Mouse (Mus musculus): ENCODE measurements around the gene Cdon. TPM values are rescaled to one million over a fixed set of nuclear protein-coding genes. Genes with fewer than 3 reads are reported as not detected.

Gene Cdon
- 3.4 and 4.6 TPM in 2 replicates for polyA plus RNA-seq (2014; fragmentation: Nextera tagmentation; extraction: Ambion mirVana)

DNA sequence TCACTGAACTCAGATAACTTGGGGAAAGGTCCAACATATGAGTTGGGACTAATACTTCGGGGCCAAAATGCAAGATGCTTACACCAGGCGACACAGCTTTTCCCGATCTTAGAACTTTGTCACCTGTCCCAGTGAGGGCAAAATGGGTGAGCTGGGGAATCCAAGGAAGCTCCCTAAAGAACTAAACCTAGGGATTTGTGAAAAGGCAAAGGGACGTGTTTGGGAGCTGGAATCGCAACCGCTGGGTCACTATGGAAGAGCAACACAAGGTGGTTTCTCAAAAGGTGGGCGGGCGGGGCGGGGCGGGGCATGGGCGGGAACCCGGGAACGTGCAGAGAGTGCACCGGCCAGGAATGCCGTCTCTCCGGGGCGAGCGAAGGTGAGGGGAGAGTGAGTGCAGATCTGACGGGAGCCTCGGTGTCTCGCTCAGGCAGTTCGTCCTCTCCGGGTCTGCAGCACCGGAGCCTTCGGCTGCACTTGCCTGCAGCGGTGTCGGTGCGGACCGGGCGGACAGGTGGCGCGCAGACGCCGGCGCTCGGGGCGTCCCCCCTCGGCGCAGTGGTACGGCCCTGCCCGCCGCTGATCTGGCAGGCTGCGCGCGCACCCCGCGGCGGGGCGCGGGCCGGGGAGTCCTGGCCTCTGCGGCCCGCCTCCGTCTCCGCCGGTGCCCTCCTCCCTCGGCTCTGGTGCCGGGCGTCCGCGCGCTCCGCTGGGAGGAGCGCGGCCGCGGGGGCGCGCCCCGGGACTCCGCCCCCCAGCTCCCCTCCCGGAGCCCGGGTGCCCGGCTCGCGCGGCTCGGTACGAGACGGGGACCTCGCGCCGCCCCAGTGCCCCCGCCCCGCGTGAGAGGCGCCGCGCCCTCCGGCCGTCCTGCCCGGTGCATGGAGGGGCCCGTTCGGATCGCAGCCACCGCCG, at the start of gene Cdon:
Gene Cdon, plus strand, starts transcription at position 324 of the 915 bp plus-strand sequence.
- no peaks in the 10 kb centered on the region for H3K9me3 ChIP-seq (ENCODE audit: control insufficient read depth, low read length)
- WGBS: 1% methylated on average over 54 of the region's 97 CpGs
- peak within 1 kb of the TSS; percentile 94 for H3K9ac ChIP-seq (replicated peaks; ENCODE audit: low read depth, low read length)
- no peaks in the 10 kb centered on the region for H3K36me3 ChIP-seq (ENCODE audit: control insufficient read depth, insufficient read depth, low read length)
- H3K27me3 ChIP-seq (ENCODE audit: control insufficient read depth, insufficient read depth, low read length): no peaks in the 10 kb centered on the region
- peak within 1 kb of the TSS; percentile 96 for H3K27ac ChIP-seq (ENCODE audit: low read depth, low read length)
- peak; percentile 95 for ATAC-seq (ENCODE audit: low read depth)
- peaks cover 15% of the 10 kb centered on the region for H3K4me1 ChIP-seq (ENCODE audit: control insufficient read depth, insufficient read depth, low read length)
- peak within 1 kb of the TSS; percentile 97 for H3K4me3 ChIP-seq (ENCODE audit: low read depth, low read length)
- peak within 1 kb of the TSS; percentile 59 for H3K4me2 ChIP-seq (ENCODE audit: low read depth, low read length)

DNA sequence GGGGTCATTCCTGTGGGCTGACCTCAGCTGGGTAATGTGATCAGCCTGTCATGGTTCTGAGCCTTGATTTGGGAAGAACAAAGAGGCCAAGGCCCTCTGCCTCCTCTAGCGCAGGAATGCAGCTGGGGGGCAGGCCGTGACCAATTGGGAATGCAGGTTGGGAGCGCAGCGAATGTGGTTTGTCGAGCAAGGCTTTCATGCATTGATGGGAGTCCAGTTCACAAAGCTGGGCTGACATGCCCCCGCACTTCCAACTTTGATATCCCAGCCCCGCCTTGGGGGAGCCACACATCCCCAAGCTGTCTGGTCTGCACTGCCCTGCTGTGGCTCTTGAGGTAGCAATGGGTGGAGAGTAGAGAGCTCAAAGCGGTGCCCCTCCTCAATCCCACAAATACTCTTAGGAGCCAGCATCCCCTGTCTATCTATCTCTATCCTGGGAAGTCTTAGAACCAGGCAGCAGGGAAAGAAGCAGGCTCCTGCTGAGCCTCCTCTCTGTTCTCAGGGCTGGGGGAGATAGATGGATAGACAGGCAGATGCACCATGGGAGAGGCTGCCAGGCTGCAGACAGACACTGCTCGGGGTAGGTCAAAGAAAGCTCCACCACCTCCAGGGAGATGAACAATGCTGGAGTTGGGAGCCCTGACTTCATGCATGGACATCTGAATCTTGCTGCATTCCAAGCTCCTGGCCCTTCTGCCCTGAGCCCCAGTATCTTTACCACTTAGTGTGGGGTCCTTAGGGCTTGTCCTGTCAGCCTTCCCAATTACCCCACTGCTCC, 48.4 kb upstream of the Cdon start:
- Histone ChIP-seq H3K9ac (replicated peaks; ENCODE audit: low read depth, low read length) (no peak overlapping the region), H3K9me3 (ENCODE audit: control insufficient read depth, low read length) (no peaks in the 10 kb centered on the region), H3K4me2 (ENCODE audit: low read depth, low read length) (no peak overlapping the region), H3K36me3 (ENCODE audit: control insufficient read depth, insufficient read depth, low read length) (no peaks in the 10 kb centered on the region), H3K27ac (ENCODE audit: low read depth, low read length) (no peak overlapping the region), H3K4me1 (ENCODE audit: control insufficient read depth, insufficient read depth, low read length) (0 out of 2 replicates have a peak, but pooled peaks cover 3% of the 10 kb centered on the region), H3K27me3 (ENCODE audit: control insufficient read depth, insufficient read depth, low read length) (no peaks in the 10 kb centered on the region), H3K4me3 (ENCODE audit: low read depth, low read length) (no peak overlapping the region)
- ATAC-seq (ENCODE audit: low read depth): no peak
- 5% methylated on average over 9 of the region's 9 CpGs for WGBS

GRCm38 (mm10) chr9:35377916-35378315, 43.0 kb upstream of the Cdon start:
- no peak overlapping the region for H3K27ac ChIP-seq (ENCODE audit: low read depth, low read length)
- H3K4me3 ChIP-seq (ENCODE audit: low read depth, low read length): no peak overlapping the region
- no peak overlapping the region for H3K9ac ChIP-seq (replicated peaks; ENCODE audit: low read depth, low read length)
- no peaks in the 10 kb centered on the region for H3K36me3 ChIP-seq (ENCODE audit: control insufficient read depth, insufficient read depth, low read length)
- no peak overlapping the region for H3K4me2 ChIP-seq (ENCODE audit: low read depth, low read length)
- no peak for ATAC-seq (ENCODE audit: low read depth)
- H3K27me3 ChIP-seq (ENCODE audit: control insufficient read depth, insufficient read depth, low read length): no peaks in the 10 kb centered on the region
- 95% methylated on average over 2 of the region's 2 CpGs for WGBS
- no peaks in the 10 kb centered on the region for H3K9me3 ChIP-seq (ENCODE audit: control insufficient read depth, low read length)
- no peaks in the 10 kb centered on the region for H3K4me1 ChIP-seq (ENCODE audit: control insufficient read depth, insufficient read depth, low read length)

DNA sequence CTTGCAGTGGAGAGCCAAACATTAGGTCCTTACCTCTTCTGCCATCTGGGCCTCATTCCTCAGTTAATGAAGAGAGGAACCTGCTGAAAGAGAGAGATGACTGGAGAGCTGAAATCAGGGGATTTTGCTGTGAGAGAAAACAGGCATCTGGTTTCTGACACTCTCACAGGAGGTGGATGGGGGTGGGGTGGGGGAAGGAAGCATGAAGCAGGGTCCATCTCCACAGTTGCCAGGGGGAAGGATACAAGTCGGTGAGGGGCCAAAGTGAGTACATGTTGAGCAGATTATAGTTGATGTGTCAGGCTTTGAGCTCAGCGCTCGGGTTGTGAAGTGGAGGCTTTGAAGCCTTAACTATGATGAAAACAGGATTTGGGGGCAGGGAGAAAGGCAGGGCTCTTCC, 41.9 kb upstream of the Cdon start:
- H3K4me1 ChIP-seq (ENCODE audit: control insufficient read depth, insufficient read depth, low read length): no peaks in the 10 kb centered on the region
- H3K36me3 ChIP-seq (ENCODE audit: control insufficient read depth, insufficient read depth, low read length): no peaks in the 10 kb centered on the region
- no peaks in the 10 kb centered on the region for H3K27me3 ChIP-seq (ENCODE audit: control insufficient read depth, insufficient read depth, low read length)
- H3K27ac ChIP-seq (ENCODE audit: low read depth, low read length): no peak overlapping the region
- 75% methylated on average over 3 of the region's 3 CpGs for WGBS
- no peak for ATAC-seq (ENCODE audit: low read depth)
- no peak overlapping the region for H3K9ac ChIP-seq (replicated peaks; ENCODE audit: low read depth, low read length)
- H3K4me2 ChIP-seq (ENCODE audit: low read depth, low read length): no peak overlapping the region
- no peak overlapping the region for H3K4me3 ChIP-seq (ENCODE audit: low read depth, low read length)
- no peaks in the 10 kb centered on the region for H3K9me3 ChIP-seq (ENCODE audit: control insufficient read depth, low read length)

- Histone ChIP-seq H3K27me3 (ENCODE audit: control insufficient read depth, insufficient read depth, low read length) (peaks cover 8% of the 10 kb centered on the region), H3K4me1 (ENCODE audit: control insufficient read depth, insufficient read depth, low read length) (peaks cover 9% of the 10 kb centered on the region; the same call in 1 of the 2 replicates), H3K36me3 (ENCODE audit: control insufficient read depth, insufficient read depth, low read length) (no peaks in the 10 kb centered on the region), H3K9me3 (ENCODE audit: control insufficient read depth, low read length) (no peaks in the 10 kb centered on the region), H3K27ac (ENCODE audit: low read depth, low read length) (no peak overlapping the region), H3K9ac (replicated peaks; ENCODE audit: low read depth, low read length) (no peak overlapping the region), H3K4me3 (ENCODE audit: low read depth, low read length) (no peak overlapping the region), H3K4me2 (ENCODE audit: low read depth, low read length) (no peak overlapping the region)
- ATAC-seq (ENCODE audit: low read depth): no peak
- WGBS: 53% methylated on average over 7 of the region's 7 CpGs
Measured at GRCm38 (mm10) chr9:35399896-35400295, 21.0 kb upstream of the Cdon start.

DNA sequence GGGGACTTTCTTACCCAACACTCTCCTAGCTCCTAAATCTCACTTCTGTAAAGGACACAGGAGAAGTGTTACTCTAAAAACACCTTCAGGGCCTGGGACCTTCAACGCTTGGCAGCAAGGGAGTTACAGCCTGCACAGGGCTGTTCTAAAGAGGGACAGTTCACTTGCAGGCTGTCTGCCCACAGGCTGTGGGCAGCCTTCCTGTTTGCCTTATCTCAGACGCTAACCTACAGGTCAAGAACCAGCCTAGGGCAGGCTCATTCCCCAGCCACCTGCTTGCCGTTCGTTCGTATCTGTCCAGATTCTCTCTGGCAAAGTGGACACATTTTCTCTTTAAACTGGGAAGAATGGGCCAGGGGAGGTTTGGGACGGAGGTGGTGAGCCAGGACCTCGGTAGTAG, 20.5 kb upstream of the Cdon start:
- no peak overlapping the region for H3K4me3 ChIP-seq (ENCODE audit: low read depth, low read length)
- no peak overlapping the region for H3K27ac ChIP-seq (ENCODE audit: low read depth, low read length)
- no peak overlapping the region for H3K4me2 ChIP-seq (ENCODE audit: low read depth, low read length)
- 22% methylated on average over 7 of the region's 7 CpGs for WGBS
- no peak for ATAC-seq (ENCODE audit: low read depth)
- H3K4me1 ChIP-seq (ENCODE audit: control insufficient read depth, insufficient read depth, low read length): peaks cover 9% of the 10 kb centered on the region; the same call in 1 of the 2 replicates
- H3K27me3 ChIP-seq (ENCODE audit: control insufficient read depth, insufficient read depth, low read length): peaks cover 8% of the 10 kb centered on the region
- H3K9me3 ChIP-seq (ENCODE audit: control insufficient read depth, low read length): no peaks in the 10 kb centered on the region
- H3K36me3 ChIP-seq (ENCODE audit: control insufficient read depth, insufficient read depth, low read length): no peaks in the 10 kb centered on the region
- no peak overlapping the region for H3K9ac ChIP-seq (replicated peaks; ENCODE audit: low read depth, low read length)

GRCm38 (mm10) chr9:35400831-35401230, 20.1 kb upstream of the Cdon start:
- Histone ChIP-seq H3K27ac (ENCODE audit: low read depth, low read length) (no peak overlapping the region), H3K4me3 (ENCODE audit: low read depth, low read length) (no peak overlapping the region), H3K9ac (replicated peaks; ENCODE audit: low read depth, low read length) (no peak overlapping the region), H3K4me1 (ENCODE audit: control insufficient read depth, insufficient read depth, low read length) (peaks cover 9% of the 10 kb centered on the region; the same call in 1 of the 2 replicates), H3K4me2 (ENCODE audit: low read depth, low read length) (no peak overlapping the region), H3K27me3 (ENCODE audit: control insufficient read depth, insufficient read depth, low read length) (peaks cover 8% of the 10 kb centered on the region), H3K36me3 (ENCODE audit: control insufficient read depth, insufficient read depth, low read length) (no peaks in the 10 kb centered on the region), H3K9me3 (ENCODE audit: control insufficient read depth, low read length) (no peaks in the 10 kb centered on the region)
- ATAC-seq (ENCODE audit: low read depth): no peak
- 6% methylated on average over 9 of the region's 9 CpGs for WGBS

DNA sequence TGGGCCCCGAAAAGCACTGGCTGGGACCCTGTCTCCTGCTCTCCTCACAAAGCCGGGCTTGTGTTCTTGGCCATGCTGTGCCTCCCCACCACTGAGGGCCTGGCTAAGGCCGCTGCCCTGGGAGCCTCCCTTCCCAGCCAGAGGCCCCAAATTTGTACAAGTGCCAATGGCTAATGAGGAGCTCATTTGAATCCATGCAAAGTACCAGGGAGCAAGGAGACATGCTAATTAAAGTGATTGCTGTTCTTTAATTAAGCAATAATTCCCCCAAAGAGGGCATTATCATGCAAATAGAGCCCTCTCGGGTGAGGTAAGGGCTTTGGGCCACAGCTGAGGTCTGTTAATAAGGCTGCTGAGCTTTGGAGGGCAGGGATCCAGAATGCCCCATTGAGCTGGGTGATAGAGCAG, 18.3 kb upstream of the Cdon start:
- Histone ChIP-seq H3K9me3 (ENCODE audit: control insufficient read depth, low read length) (no peaks in the 10 kb centered on the region), H3K9ac (replicated peaks; ENCODE audit: low read depth, low read length) (no peak overlapping the region), H3K27ac (ENCODE audit: low read depth, low read length) (no peak overlapping the region), H3K4me1 (ENCODE audit: control insufficient read depth, insufficient read depth, low read length) (peaks cover 9% of the 10 kb centered on the region; the same call in 1 of the 2 replicates), H3K4me2 (ENCODE audit: low read depth, low read length) (no peak overlapping the region), H3K4me3 (ENCODE audit: low read depth, low read length) (no peak overlapping the region), H3K36me3 (ENCODE audit: control insufficient read depth, insufficient read depth, low read length) (no peaks in the 10 kb centered on the region), H3K27me3 (ENCODE audit: control insufficient read depth, insufficient read depth, low read length) (peaks cover 11% of the 10 kb centered on the region)
- WGBS: 10% methylated on average over 4 of the region's 4 CpGs
- peak; percentile 91 for ATAC-seq (ENCODE audit: low read depth)

DNA sequence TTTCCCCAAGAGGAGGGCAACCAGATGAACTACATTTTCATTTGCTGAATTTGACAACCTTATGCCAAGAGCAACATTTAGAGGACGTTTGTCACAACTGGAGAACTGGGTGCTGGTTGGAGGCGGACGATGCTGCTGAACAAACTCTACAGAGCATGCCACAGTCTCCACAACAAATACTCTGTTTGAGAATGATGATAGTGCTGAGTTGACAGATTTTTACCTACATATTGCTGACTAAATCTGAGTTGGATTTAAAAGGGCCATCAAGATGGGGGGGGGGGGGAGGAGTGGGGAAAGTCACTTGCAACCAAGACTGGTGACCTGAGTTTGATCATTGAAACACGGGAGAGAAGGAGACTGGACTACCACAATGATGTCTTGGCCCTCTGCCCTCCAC, 17.4 kb upstream of the Cdon start:
- Histone ChIP-seq H3K9me3 (ENCODE audit: control insufficient read depth, low read length) (no peaks in the 10 kb centered on the region), H3K4me1 (ENCODE audit: control insufficient read depth, insufficient read depth, low read length) (peaks cover 9% of the 10 kb centered on the region; the same call in 1 of the 2 replicates), H3K4me3 (ENCODE audit: low read depth, low read length) (no peak overlapping the region), H3K4me2 (ENCODE audit: low read depth, low read length) (no peak overlapping the region), H3K9ac (replicated peaks; ENCODE audit: low read depth, low read length) (no peak overlapping the region), H3K27ac (ENCODE audit: low read depth, low read length) (no peak overlapping the region), H3K27me3 (ENCODE audit: control insufficient read depth, insufficient read depth, low read length) (peaks cover 14% of the 10 kb centered on the region), H3K36me3 (ENCODE audit: control insufficient read depth, insufficient read depth, low read length) (no peaks in the 10 kb centered on the region)
- WGBS: 69% methylated on average over 4 of the region's 4 CpGs
- no peak for ATAC-seq (ENCODE audit: low read depth)

Data from neural tube, embryonic 14.5 days (tissue).